Mouse (Mus musculus): ENCODE measurements around the gene Ddx46. TPM values are rescaled to one million over a fixed set of nuclear protein-coding genes. Genes with fewer than 3 reads are reported as not detected.
"Not testable (repeated sequence)": the region's sequence is repeated elsewhere in the genome, so short reads cannot be mapped to it uniquely, and the experiment has no call there.

Ddx46 gene
- total and polyA plus RNA-seq, 2 experiments from 2014 or later, result 18.7 to 19.9 TPM

DNA sequence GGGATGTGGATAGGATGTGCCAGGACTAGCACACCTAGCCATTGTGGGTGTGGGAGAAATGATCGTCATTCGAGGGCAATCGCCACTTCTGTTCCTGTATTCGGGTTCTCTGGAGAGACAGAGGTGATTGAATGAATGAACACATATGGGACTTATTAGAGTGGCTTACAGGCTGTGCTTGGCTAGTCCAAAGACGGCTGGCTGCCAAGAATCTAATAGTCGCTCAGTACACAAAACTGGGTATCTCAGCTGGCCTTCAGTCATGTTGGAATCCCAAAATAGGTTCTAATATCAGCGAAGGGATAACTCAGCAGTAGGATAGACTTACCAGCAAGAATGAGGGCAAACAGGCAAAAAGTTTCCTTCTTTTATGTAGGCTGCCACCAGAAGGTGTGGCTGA is 22.8 kb upstream of the Ddx46 start:
- H3K9me3 ChIP-seq (ENCODE audit: low read length), result no peaks in the 10 kb centered on the region
- no peak overlapping the region for H3K4me3 ChIP-seq (ENCODE audit: low read length)
- DNase-seq (ENCODE audit: low spot score), result no peak
- H3K27me3 ChIP-seq (ENCODE audit: insufficient read depth, low read length), result no peaks in the 10 kb centered on the region
- H3K4me2 ChIP-seq (ENCODE audit: low read depth, low read length), result no peak overlapping the region
- H3K4me1 ChIP-seq (ENCODE audit: insufficient read depth, low read length), result no peaks in the 10 kb centered on the region
- H3K27ac ChIP-seq, result no peak overlapping the region
- 86% methylated on average over 7 of the region's 7 CpGs for WGBS
- H3K9ac ChIP-seq (replicated peaks; ENCODE audit: low read length), result no peak overlapping the region
- no peak for ATAC-seq
- H3K36me3 ChIP-seq (ENCODE audit: insufficient read depth, low read length), result peaks cover 14% of the 10 kb centered on the region; the same call in 1 of the 2 replicates
- TF ChIP-seq CTCF (IDR thresholded peaks at IDR 0.05; ENCODE audit: low read depth), result no peak

DNA sequence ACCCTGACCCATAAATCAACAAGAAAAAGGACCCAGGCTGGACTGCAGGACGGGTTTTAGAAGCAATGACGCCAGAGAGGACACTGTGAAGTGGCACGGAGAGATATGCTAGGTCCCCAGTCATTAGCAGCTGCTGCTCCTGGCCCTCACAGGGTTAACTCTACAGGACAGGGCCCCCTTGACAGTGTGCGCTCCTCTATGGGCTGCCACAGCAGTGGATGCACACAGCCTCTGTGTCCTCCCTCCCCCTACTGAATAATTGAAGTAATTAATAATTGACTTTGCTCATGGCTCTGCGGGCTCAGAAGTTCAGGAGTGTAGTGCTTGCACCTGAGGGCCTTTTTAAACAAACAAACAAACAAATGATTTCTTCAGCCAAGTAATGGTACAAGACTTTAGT is 21.4 kb upstream of the Ddx46 start:
- Histone ChIP-seq H3K9me3 (ENCODE audit: low read length) (no peaks in the 10 kb centered on the region), H3K27ac (no peak overlapping the region), H3K36me3 (ENCODE audit: insufficient read depth, low read length) (peaks cover 14% of the 10 kb centered on the region; the same call in 1 of the 2 replicates), H3K4me2 (ENCODE audit: low read depth, low read length) (no peak overlapping the region), H3K27me3 (ENCODE audit: insufficient read depth, low read length) (no peaks in the 10 kb centered on the region), H3K9ac (replicated peaks; ENCODE audit: low read length) (no peak overlapping the region), H3K4me3 (ENCODE audit: low read length) (no peak overlapping the region), H3K4me1 (ENCODE audit: insufficient read depth, low read length) (no peaks in the 10 kb centered on the region)
- WGBS, result 47% methylated on average over 5 of the region's 5 CpGs
- ATAC-seq, result no peak
- DNase-seq (ENCODE audit: low spot score), result no peak
- no peak for TF ChIP-seq CTCF (IDR thresholded peaks at IDR 0.05; ENCODE audit: low read depth)

DNA sequence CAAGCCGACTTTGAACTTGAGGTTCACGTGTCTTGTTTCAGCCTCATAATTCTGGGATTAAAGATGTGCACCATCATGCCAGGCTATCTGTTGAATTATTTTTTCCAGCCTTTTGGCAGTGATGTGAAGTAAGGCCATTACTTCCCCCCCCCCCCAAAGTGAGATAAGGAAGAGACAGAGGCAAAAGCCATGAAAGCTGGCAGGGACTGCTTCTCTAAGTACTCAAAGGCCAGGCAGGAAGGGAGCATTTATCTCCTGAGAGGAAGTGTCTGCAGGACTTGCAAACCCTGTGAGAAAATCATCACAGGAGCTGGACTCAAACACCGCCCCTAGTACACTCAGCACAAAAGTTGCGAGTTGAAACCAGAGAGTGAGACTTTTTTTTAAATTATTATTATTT is 15.5 kb upstream of the Ddx46 start:
- H3K4me1 ChIP-seq (ENCODE audit: insufficient read depth, low read length), result peaks cover 13% of the 10 kb centered on the region
- DNase-seq (ENCODE audit: low spot score) (no peak), ATAC-seq (no peak)
- no peak overlapping the region for H3K4me3 ChIP-seq (ENCODE audit: low read length)
- WGBS, result 91% methylated on average over 4 of the region's 4 CpGs
- no peak overlapping the region for H3K27ac ChIP-seq
- H3K36me3 ChIP-seq (ENCODE audit: insufficient read depth, low read length), result no peaks in the 10 kb centered on the region
- TF ChIP-seq CTCF (IDR thresholded peaks at IDR 0.05; ENCODE audit: low read depth), result no peak
- H3K27me3 ChIP-seq (ENCODE audit: insufficient read depth, low read length), result no peaks in the 10 kb centered on the region
- no peak overlapping the region for H3K4me2 ChIP-seq (ENCODE audit: low read depth, low read length)
- no peak overlapping the region for H3K9ac ChIP-seq (replicated peaks; ENCODE audit: low read length)
- H3K9me3 ChIP-seq (ENCODE audit: low read length), result no peaks in the 10 kb centered on the region

DNA sequence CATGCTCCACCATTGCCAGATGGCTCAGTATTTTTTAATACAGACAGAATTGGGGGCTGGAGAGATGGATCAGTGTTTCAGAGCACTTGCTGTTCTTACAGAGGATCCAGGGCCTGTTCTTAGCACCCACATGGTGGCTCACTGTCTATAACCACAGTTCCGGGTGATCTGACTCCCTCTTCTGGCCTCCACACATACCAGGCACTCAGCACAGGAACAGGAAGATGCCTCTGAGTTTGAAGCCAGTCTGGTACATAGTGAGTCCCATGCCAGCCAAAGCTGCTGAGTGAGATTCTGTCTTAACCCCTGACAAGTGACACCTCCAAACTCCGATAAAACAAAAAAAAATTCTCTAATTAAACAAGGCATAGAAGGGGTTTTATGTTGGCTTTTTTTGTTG is 14.6 kb upstream of the Ddx46 start:
- no peak overlapping the region for H3K4me3 ChIP-seq (ENCODE audit: low read length)
- H3K9me3 ChIP-seq (ENCODE audit: low read length), result no peaks in the 10 kb centered on the region
- peaks cover 17% of the 10 kb centered on the region for H3K4me1 ChIP-seq (ENCODE audit: insufficient read depth, low read length)
- no peaks in the 10 kb centered on the region for H3K36me3 ChIP-seq (ENCODE audit: insufficient read depth, low read length)
- DNase-seq (ENCODE audit: low spot score) (no peak), ATAC-seq (no peak)
- H3K27me3 ChIP-seq (ENCODE audit: insufficient read depth, low read length), result no peaks in the 10 kb centered on the region
- H3K9ac ChIP-seq (replicated peaks; ENCODE audit: low read length), result no peak overlapping the region
- H3K4me2 ChIP-seq (ENCODE audit: low read depth, low read length), result no peak overlapping the region
- no peak overlapping the region for H3K27ac ChIP-seq
- no peak for TF ChIP-seq CTCF (IDR thresholded peaks at IDR 0.05; ENCODE audit: low read depth)
- WGBS, result 85% methylated on average over 2 of the region's 2 CpGs

DNA sequence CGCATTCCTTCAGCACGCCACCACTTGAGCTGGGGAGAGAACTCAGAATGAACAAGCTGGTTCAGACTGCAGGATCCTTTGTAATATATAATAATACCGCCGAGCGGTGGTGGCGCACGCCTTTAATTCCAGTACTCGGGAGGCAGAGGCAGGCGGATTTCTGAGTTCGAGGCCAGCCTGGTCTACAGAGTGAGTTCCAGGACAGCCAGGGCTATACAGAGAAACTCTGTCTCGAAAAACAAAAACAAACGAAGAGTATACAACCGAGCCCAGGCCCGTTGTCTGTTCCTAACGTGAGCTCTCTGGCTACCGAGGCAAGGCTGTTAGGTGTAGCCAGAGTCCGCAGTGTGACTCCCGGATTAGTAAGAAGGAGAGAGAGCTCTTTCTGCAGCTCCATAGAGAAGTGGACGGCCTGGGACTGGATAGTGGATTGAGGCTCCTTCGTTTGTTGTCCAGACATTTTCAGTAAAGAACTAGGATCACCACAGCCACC is 12.6 kb upstream of the Ddx46 start:
- Histone ChIP-seq H3K9ac (replicated peaks; ENCODE audit: low read length) (peak overlapping the region; percentile 81), H3K4me2 (ENCODE audit: low read depth, low read length) (peak overlapping the region; percentile 88), H3K4me1 (ENCODE audit: insufficient read depth, low read length) (peaks cover 17% of the 10 kb centered on the region), H3K4me3 (ENCODE audit: low read length) (peak overlapping the region; percentile 77), H3K27ac (peak overlapping the region; percentile 95)
- ATAC-seq, result peak; percentile 30
- 27% methylated on average over 20 of the region's 20 CpGs for WGBS
- not testable (repeated sequence) for H3K27me3 ChIP-seq (ENCODE audit: insufficient read depth, low read length); H3K36me3 ChIP-seq (ENCODE audit: insufficient read depth, low read length); DNase-seq (ENCODE audit: low spot score); H3K9me3 ChIP-seq (ENCODE audit: low read length)

DNA sequence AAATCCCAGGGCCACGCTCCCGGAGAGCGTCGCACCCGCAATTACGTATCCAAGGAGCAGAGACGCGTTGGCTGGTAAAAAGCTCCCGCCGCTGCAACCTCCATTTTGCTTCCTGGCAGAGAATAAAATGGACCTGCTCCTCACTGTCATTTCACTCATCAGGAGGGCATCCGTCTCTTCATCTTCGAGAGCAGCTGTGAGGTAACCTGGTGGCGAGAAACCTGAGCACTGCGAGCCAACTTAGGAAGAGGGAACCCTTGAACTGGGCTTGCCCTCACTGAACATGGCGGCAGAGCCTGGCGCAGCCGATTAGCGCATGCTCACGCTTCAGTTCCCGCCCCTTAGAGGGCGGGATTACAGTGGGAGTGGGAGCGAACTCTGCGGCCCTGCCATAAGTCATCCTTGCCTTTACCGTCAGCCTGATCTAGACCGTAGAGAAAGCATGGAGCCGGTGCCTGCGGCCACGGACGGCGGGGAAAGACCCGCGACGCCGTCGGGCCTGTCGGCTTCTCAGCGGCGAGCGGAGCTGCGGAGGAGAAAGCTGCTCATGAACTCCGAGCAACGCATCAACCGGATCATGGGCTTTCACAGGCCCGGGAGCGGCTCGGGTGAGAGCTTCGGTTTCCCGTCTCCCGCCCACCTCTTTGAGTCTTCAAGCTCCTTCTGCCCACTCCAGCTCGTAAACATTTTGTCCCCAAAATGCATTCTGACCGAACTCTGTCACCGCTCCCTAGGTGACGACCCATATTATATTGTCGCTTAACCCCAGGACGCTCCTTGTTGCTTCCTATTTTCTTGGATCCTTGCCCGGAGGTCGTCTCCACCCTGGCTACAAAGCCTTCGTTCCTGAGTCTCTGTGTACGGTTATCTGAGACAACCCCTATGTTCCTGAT is 11.9 kb upstream of the Ddx46 start, which contains the start of gene Caml:
TSS of gene Caml (plus strand) at position 357 of the 893 bp plus-strand sequence.
- Histone ChIP-seq H3K9ac (replicated peaks; ENCODE audit: low read length) (peak within 1 kb of the TSS; percentile 81), H3K4me1 (ENCODE audit: insufficient read depth, low read length) (peaks cover 17% of the 10 kb centered on the region), H3K27me3 (ENCODE audit: insufficient read depth, low read length) (no peaks in the 10 kb centered on the region), H3K36me3 (ENCODE audit: insufficient read depth, low read length) (no peaks in the 10 kb centered on the region), H3K9me3 (ENCODE audit: low read length) (no peaks in the 10 kb centered on the region), H3K4me3 (ENCODE audit: low read length) (peak within 1 kb of the TSS; percentile 77), H3K4me2 (ENCODE audit: low read depth, low read length) (peak within 1 kb of the TSS; percentile 88), H3K27ac (peak within 1 kb of the TSS; percentile 95)
- under 1% methylated on average over 59 of the region's 59 CpGs for WGBS
- ATAC-seq (peak; percentile 98), DNase-seq (ENCODE audit: low spot score) (peak; percentile 96)
- peak; percentile 6; the same call in 1 of the 2 replicates for TF ChIP-seq CTCF (IDR thresholded peaks at IDR 0.05; ENCODE audit: low read depth)

DNA sequence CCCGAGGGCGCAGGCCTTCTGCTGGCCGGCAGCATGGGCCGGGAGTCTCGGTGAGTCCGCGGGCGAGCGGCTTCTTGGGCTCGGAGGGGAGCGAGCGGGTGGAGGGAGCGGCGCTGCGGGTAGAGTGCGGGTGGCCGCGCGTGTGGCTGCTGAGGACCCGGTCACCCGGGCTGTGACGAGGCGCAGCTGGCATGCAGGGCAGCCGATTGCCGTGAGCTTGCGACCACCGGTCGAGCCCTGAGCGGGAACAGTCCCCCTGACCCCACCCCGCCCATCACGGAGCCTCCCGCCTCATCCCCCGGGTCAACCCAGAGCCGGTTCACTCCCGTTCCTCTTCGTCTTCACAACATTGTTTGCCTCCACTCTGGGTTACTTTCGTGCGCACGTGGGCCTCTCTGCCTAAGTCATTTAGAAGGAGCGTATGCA is 332 bp downstream of the Ddx46 start:
- H3K4me1 ChIP-seq (ENCODE audit: insufficient read depth, low read length), result no peaks in the 10 kb centered on the region
- no peaks in the 10 kb centered on the region for H3K27me3 ChIP-seq (ENCODE audit: insufficient read depth, low read length)
- no peaks in the 10 kb centered on the region for H3K9me3 ChIP-seq (ENCODE audit: low read length)
- H3K27ac ChIP-seq, result peak overlapping the region; percentile 76
- no peak for TF ChIP-seq CTCF (IDR thresholded peaks at IDR 0.05; ENCODE audit: low read depth)
- WGBS, result under 1% methylated on average over 38 of the region's 40 CpGs
- no peak for DNase-seq (ENCODE audit: low spot score)
- H3K9ac ChIP-seq (replicated peaks; ENCODE audit: low read length), result peak overlapping the region; percentile 88
- peak; percentile 73 for ATAC-seq
- peak overlapping the region; percentile 80 for H3K4me2 ChIP-seq (ENCODE audit: low read depth, low read length)
- peak overlapping the region; percentile 95 for H3K4me3 ChIP-seq (ENCODE audit: low read length)
- H3K36me3 ChIP-seq (ENCODE audit: insufficient read depth, low read length), result peaks cover 26% of the 10 kb centered on the region
